Mouse (Mus musculus): ENCODE data around the gene Opcml. TPM values are rescaled to one million over a fixed set of nuclear protein-coding genes. Genes with fewer than 3 reads are reported as not detected.

The Opcml gene
- polyA plus RNA-seq, 1 experiment: 0.08 TPM

DNA sequence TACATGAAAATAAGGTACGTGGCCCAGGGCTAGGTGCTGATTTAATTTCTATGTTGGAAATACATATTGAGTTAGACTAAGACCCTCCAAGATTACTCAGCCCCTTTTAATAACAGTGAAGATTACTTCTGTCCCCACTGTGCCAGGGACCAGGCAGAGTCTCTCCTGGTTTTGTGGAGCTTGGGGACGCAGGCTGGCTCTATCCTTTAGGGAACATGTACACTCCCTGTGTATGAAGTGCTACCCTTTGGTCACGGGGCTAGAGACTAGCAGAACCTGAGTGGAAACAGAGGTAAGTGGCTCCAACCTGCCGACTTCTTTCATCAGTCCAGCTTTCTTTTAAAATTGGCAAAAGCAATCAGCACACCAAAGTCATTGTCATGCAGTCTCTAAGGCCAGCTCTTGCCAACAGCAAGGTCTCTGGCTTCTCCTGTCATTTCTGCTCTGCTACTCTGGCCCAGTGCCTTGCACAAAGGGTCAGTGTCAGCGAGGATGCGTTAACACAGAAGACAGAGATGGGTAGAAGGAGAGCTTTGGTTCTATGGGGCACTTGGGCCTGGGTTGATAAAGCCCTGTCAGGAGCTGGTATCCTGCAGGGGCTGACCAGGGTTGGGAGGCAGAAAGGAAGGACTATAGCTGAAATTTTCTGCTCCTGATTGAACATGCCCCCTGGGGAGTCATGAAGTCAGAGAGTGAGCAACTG is 9.1 kb upstream of the Opcml start:
- WGBS: 73% methylated on average over 6 of the region's 6 CpGs
- TF ChIP-seq POLR2A (IDR thresholded peaks at IDR 0.05; ENCODE audit: low read depth, low read length): no peak
- no peak for TF ChIP-seq CTCF (conservative IDR thresholded peaks at IDR 0.05; ENCODE audit: insufficient read depth, insufficient read length, low read depth, low read length)
- H3K27me3 ChIP-seq (replicated peaks; ENCODE audit: control insufficient read depth, insufficient read depth, low read length): no peaks in the 10 kb centered on the region
- H3K27ac ChIP-seq (ENCODE audit: insufficient read depth, low read depth, low read length): no peak overlapping the region
- DNase-seq: no peak
- H3K36me3 ChIP-seq (ENCODE audit: control insufficient read depth, insufficient read depth, low read length): no peaks in the 10 kb centered on the region
- H3K4me3 ChIP-seq (ENCODE audit: insufficient read depth, low read depth, low read length): no peak overlapping the region
- H3K4me1 ChIP-seq (ENCODE audit: control insufficient read depth, insufficient read depth, low read length): no peaks in the 10 kb centered on the region

GRCm38 (mm10) chr9:27781994-27782337 is 8.6 kb upstream of the Opcml start:
- WGBS: 33% methylated on average over 1 of the region's 1 CpGs
- no peak for DNase-seq
- Histone ChIP-seq H3K27ac (ENCODE audit: insufficient read depth, low read depth, low read length) (no peak overlapping the region), H3K27me3 (replicated peaks; ENCODE audit: control insufficient read depth, insufficient read depth, low read length) (no peaks in the 10 kb centered on the region), H3K4me1 (ENCODE audit: control insufficient read depth, insufficient read depth, low read length) (no peaks in the 10 kb centered on the region), H3K4me3 (ENCODE audit: insufficient read depth, low read depth, low read length) (no peak overlapping the region), H3K36me3 (ENCODE audit: control insufficient read depth, insufficient read depth, low read length) (no peaks in the 10 kb centered on the region)
- TF ChIP-seq POLR2A (IDR thresholded peaks at IDR 0.05; ENCODE audit: low read depth, low read length) (no peak), CTCF (conservative IDR thresholded peaks at IDR 0.05; ENCODE audit: insufficient read depth, insufficient read length, low read depth, low read length) (no peak)

GRCm38 (mm10) chr9:27791639-27791966 is 1.0 kb downstream of the Opcml start:
- DNase-seq: no peak
- no peak for TF ChIP-seq POLR2A (IDR thresholded peaks at IDR 0.05; ENCODE audit: low read depth, low read length)
- TF ChIP-seq CTCF (conservative IDR thresholded peaks at IDR 0.05; ENCODE audit: insufficient read depth, insufficient read length, low read depth, low read length): no peak
- 9% methylated on average over 12 of the region's 12 CpGs for WGBS
- Histone ChIP-seq H3K4me3 (ENCODE audit: insufficient read depth, low read depth, low read length) (no peak overlapping the region), H3K27ac (ENCODE audit: insufficient read depth, low read depth, low read length) (no peak overlapping the region), H3K27me3 (replicated peaks; ENCODE audit: control insufficient read depth, insufficient read depth, low read length) (no peaks in the 10 kb centered on the region), H3K4me1 (ENCODE audit: control insufficient read depth, insufficient read depth, low read length) (no peaks in the 10 kb centered on the region), H3K36me3 (ENCODE audit: control insufficient read depth, insufficient read depth, low read length) (no peaks in the 10 kb centered on the region)

DNA sequence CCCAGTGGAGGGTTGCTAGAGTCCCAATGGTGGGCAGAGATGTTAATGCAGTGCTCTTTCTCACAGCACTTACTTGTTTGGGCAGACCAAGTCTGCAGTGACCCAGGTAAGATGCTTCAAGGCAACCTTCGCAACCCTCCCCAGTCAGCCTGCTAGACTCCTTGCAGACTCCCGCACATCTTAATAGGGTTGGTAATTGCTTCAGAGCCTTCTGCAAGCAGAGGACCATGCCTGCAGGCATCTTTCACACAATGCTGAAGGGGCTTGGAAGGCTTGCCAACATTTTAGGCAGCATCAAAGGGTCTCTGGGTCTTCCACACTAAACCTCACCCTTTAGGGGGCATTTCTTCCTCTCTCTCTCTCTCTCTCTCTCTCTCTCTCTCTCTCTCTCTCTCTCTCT is 1.7 kb downstream of the Opcml start:
- no peaks in the 10 kb centered on the region for H3K4me1 ChIP-seq (ENCODE audit: control insufficient read depth, insufficient read depth, low read length)
- DNase-seq: no peak
- 26% methylated on average over 2 of the region's 2 CpGs for WGBS
- H3K27me3 ChIP-seq (replicated peaks; ENCODE audit: control insufficient read depth, insufficient read depth, low read length): no peaks in the 10 kb centered on the region
- no peak overlapping the region for H3K27ac ChIP-seq (ENCODE audit: insufficient read depth, low read depth, low read length)
- H3K4me3 ChIP-seq (ENCODE audit: insufficient read depth, low read depth, low read length): no peak overlapping the region
- TF ChIP-seq CTCF (conservative IDR thresholded peaks at IDR 0.05; ENCODE audit: insufficient read depth, insufficient read length, low read depth, low read length) (no peak), POLR2A (IDR thresholded peaks at IDR 0.05; ENCODE audit: low read depth, low read length) (no peak)
- H3K36me3 ChIP-seq (ENCODE audit: control insufficient read depth, insufficient read depth, low read length): no peaks in the 10 kb centered on the region

GRCm38 (mm10) chr9:27792994-27793393 is 2.4 kb downstream of the Opcml start:
- H3K4me1 ChIP-seq (ENCODE audit: control insufficient read depth, insufficient read depth, low read length): no peaks in the 10 kb centered on the region
- TF ChIP-seq POLR2A (IDR thresholded peaks at IDR 0.05; ENCODE audit: low read depth, low read length) (no peak), CTCF (conservative IDR thresholded peaks at IDR 0.05; ENCODE audit: insufficient read depth, insufficient read length, low read depth, low read length) (no peak)
- no peak overlapping the region for H3K27ac ChIP-seq (ENCODE audit: insufficient read depth, low read depth, low read length)
- 70% methylated on average over 3 of the region's 3 CpGs for WGBS
- no peak overlapping the region for H3K4me3 ChIP-seq (ENCODE audit: insufficient read depth, low read depth, low read length)
- H3K27me3 ChIP-seq (replicated peaks; ENCODE audit: control insufficient read depth, insufficient read depth, low read length): no peaks in the 10 kb centered on the region
- DNase-seq: no peak
- H3K36me3 ChIP-seq (ENCODE audit: control insufficient read depth, insufficient read depth, low read length): no peaks in the 10 kb centered on the region

DNA sequence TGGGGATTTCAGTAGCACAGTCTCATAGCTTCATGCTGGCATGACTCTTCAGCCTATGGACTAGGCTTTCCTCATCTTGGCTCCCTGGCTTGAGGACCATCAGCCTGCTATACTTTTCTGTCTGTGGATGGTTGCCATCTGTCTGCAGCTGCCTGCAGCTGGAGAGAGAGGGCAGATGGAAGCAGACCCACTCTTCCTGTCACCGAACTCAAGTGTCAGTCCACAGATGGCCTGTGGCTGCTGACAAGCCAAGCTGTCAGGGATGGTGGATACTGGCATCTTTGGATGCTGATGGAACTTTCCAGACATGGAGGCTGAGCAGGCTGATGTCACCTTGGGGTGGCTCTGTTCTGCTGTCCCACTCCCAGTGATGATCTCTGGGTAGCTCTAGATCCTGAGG is 6.0 kb downstream of the Opcml start:
- no peak for DNase-seq
- no peak for TF ChIP-seq CTCF (conservative IDR thresholded peaks at IDR 0.05; ENCODE audit: insufficient read depth, insufficient read length, low read depth, low read length)
- no peak for TF ChIP-seq POLR2A (IDR thresholded peaks at IDR 0.05; ENCODE audit: low read depth, low read length)
- Histone ChIP-seq H3K27ac (ENCODE audit: insufficient read depth, low read depth, low read length) (no peak overlapping the region), H3K27me3 (replicated peaks; ENCODE audit: control insufficient read depth, insufficient read depth, low read length) (no peaks in the 10 kb centered on the region), H3K4me3 (ENCODE audit: insufficient read depth, low read depth, low read length) (no peak overlapping the region), H3K4me1 (ENCODE audit: control insufficient read depth, insufficient read depth, low read length) (no peaks in the 10 kb centered on the region), H3K36me3 (ENCODE audit: control insufficient read depth, insufficient read depth, low read length) (no peaks in the 10 kb centered on the region)
- WGBS: 67% methylated on average over 1 of the region's 1 CpGs

GRCm38 (mm10) chr9:27800992-27801391 is 10.4 kb downstream of the Opcml start:
- no peaks in the 10 kb centered on the region for H3K4me1 ChIP-seq (ENCODE audit: control insufficient read depth, insufficient read depth, low read length)
- no peaks in the 10 kb centered on the region for H3K36me3 ChIP-seq (ENCODE audit: control insufficient read depth, insufficient read depth, low read length)
- 87% methylated on average over 2 of the region's 2 CpGs for WGBS
- DNase-seq: no peak
- H3K4me3 ChIP-seq (ENCODE audit: insufficient read depth, low read depth, low read length): no peak overlapping the region
- H3K27ac ChIP-seq (ENCODE audit: insufficient read depth, low read depth, low read length): no peak overlapping the region
- TF ChIP-seq CTCF (conservative IDR thresholded peaks at IDR 0.05; ENCODE audit: insufficient read depth, insufficient read length, low read depth, low read length): no peak
- TF ChIP-seq POLR2A (IDR thresholded peaks at IDR 0.05; ENCODE audit: low read depth, low read length): no peak
- H3K27me3 ChIP-seq (replicated peaks; ENCODE audit: control insufficient read depth, insufficient read depth, low read length): no peaks in the 10 kb centered on the region
